Mouse (Mus musculus): ENCODE measurements around the gene Tnc. TPM values are rescaled to one million over a fixed set of nuclear protein-coding genes. Genes with fewer than 3 reads are reported as not detected.

Gene Tnc
- polyA plus RNA-seq, 1 experiment from 2014 or later: 52.6 TPM

GRCm38 (mm10) chr4:63948066-63948687, 98.6 kb downstream of the Tnc start:
- peak; percentile 85 for ATAC-seq (replicated peaks)

DNA sequence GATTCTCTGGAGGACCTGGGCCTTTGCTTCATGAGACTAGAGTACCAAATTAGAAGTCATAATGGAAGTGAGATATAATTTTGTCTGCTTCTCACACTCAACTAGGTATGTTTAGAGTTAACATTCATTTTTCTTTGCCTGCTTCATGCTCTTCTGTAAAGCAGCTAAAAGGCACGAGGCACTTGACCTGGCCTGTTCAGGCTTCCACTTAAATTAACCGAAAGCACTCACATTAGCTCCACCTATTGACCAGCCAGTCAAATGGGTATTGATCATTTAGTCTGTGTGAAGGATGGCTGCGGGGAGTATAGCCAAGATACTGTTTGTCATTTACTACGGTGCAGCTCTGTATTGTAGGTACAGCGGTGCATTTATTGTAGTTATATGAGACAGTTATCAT, 103.0 kb downstream of the Tnc start:
- Histone ChIP-seq H3K4me1 (no peaks in the 10 kb centered on the region), H3K27ac (no peak overlapping the region), H3K9me3 (no peaks in the 10 kb centered on the region), H3K36me3 (replicated peaks) (no peaks in the 10 kb centered on the region), H3K27me3 (replicated peaks) (no peaks in the 10 kb centered on the region), H3K4me3 (no peak overlapping the region), H3K9ac (no peak overlapping the region), H3K4me2 (no peak overlapping the region)
- ATAC-seq (replicated peaks): no peak
- 73% methylated on average over 5 of the region's 5 CpGs for WGBS

More at GRCm38 (mm10) chr4:63948066-63948687, 98.6 kb downstream of the Tnc start:
- WGBS: 38% methylated on average over 12 of the region's 12 CpGs
- no peak overlapping the region for H3K9ac ChIP-seq
- no peaks in the 10 kb centered on the region for H3K9me3 ChIP-seq
- H3K4me3 ChIP-seq: no peak overlapping the region
- H3K4me1 ChIP-seq: no peaks in the 10 kb centered on the region
- H3K27ac ChIP-seq: no peak overlapping the region
- H3K4me2 ChIP-seq: no peak overlapping the region
- H3K36me3 ChIP-seq (replicated peaks): no peaks in the 10 kb centered on the region
- no peaks in the 10 kb centered on the region for H3K27me3 ChIP-seq (replicated peaks)

DNA sequence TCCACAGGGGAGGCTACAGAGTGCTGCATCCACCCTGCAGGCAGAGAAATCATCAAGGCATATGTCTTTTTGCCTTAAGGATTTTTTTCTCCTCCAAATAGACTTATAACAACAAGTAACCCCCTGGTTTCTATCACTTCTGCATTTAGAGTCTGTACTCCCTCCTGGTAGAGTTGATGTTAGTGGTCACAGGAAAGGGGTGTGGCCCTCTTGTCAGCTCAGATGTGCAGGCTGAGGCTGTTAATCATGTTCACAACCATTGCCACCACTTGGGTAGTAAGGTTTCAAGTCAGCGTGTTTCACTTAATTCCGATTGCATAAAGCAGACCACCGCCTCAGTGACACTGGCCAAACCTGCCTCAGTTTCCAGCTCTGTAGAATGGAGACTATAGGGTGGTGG, 103.9 kb downstream of the Tnc start:
- Histone ChIP-seq H3K9ac (no peak overlapping the region), H3K9me3 (no peaks in the 10 kb centered on the region), H3K36me3 (replicated peaks) (no peaks in the 10 kb centered on the region), H3K4me3 (no peak overlapping the region), H3K4me2 (no peak overlapping the region), H3K27me3 (replicated peaks) (no peaks in the 10 kb centered on the region), H3K4me1 (no peaks in the 10 kb centered on the region), H3K27ac (no peak overlapping the region)
- WGBS: 93% methylated on average over 3 of the region's 3 CpGs
- ATAC-seq (replicated peaks): no peak

GRCm38 (mm10) chr4:63941420-63941819, 105.4 kb downstream of the Tnc start:
- no peak overlapping the region for H3K9ac ChIP-seq
- no peak overlapping the region for H3K27ac ChIP-seq
- no peaks in the 10 kb centered on the region for H3K27me3 ChIP-seq (replicated peaks)
- no peaks in the 10 kb centered on the region for H3K9me3 ChIP-seq
- H3K36me3 ChIP-seq (replicated peaks): no peaks in the 10 kb centered on the region
- 93% methylated on average over 2 of the region's 2 CpGs for WGBS
- H3K4me2 ChIP-seq: no peak overlapping the region
- H3K4me1 ChIP-seq: no peaks in the 10 kb centered on the region
- H3K4me3 ChIP-seq: no peak overlapping the region
- no peak for ATAC-seq (replicated peaks)

DNA sequence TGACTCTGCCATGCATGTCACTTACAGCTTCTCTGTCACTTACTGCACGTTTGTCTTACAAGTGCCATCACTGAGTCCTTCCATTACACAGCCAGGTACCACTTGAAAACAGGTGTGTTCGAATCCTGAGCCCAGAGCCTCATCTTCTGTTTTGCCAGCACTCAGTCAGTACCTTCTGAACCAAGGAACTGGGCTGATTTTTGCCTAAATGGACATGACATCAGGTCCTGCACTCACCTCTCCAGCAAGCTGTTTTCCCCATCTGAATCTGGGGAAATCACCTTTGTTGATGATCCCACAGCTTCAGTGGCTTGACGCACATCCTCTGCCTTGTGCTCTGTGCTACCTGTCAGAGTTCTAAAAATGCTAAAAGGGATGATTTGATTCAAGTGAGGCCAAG, 107.4 kb downstream of the Tnc start:
- Histone ChIP-seq H3K4me1 (no peaks in the 10 kb centered on the region), H3K4me3 (no peak overlapping the region), H3K9ac (no peak overlapping the region), H3K27me3 (replicated peaks) (no peaks in the 10 kb centered on the region), H3K36me3 (replicated peaks) (no peaks in the 10 kb centered on the region), H3K9me3 (no peaks in the 10 kb centered on the region), H3K4me2 (no peak overlapping the region), H3K27ac (no peak overlapping the region)
- WGBS: 73% methylated on average over 3 of the region's 3 CpGs
- ATAC-seq (replicated peaks): no peak

GRCm38 (mm10) chr4:63935960-63936359, 110.9 kb downstream of the Tnc start:
- Histone ChIP-seq H3K9ac (no peak overlapping the region), H3K4me1 (no peaks in the 10 kb centered on the region), H3K9me3 (no peaks in the 10 kb centered on the region), H3K36me3 (replicated peaks) (no peaks in the 10 kb centered on the region), H3K4me3 (no peak overlapping the region), H3K4me2 (no peak overlapping the region), H3K27ac (no peak overlapping the region), H3K27me3 (replicated peaks) (no peaks in the 10 kb centered on the region)
- no peak for ATAC-seq (replicated peaks)
- WGBS: 91% methylated on average over 4 of the region's 4 CpGs

DNA sequence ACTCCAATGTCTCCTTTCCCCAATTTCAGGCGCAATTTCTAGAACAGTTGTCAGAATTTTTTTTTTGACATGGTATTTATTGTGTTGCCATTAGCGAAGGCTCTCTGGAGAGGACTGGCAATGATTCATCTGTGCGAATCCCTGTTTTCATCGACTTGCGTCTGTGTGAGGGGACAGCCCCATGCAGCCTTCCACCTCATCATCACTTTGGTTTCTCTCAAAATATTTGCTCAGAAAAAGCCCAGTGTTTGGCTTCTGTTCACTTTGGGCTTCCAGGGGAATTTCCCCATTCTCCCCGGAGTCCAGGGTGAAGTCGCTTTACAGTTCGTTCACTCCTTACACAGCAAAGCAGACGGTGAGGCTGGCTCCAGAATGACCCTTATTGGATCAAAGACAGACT, 111.5 kb downstream of the Tnc start:
- Histone ChIP-seq H3K4me1 (no peaks in the 10 kb centered on the region), H3K27me3 (replicated peaks) (no peaks in the 10 kb centered on the region), H3K4me3 (no peak overlapping the region), H3K36me3 (replicated peaks) (no peaks in the 10 kb centered on the region), H3K9ac (no peak overlapping the region), H3K9me3 (no peaks in the 10 kb centered on the region), H3K27ac (no peak overlapping the region), H3K4me2 (no peak overlapping the region)
- 92% methylated on average over 9 of the region's 9 CpGs for WGBS
- no peak for ATAC-seq (replicated peaks)

- Histone ChIP-seq H3K27me3 (replicated peaks) (no peaks in the 10 kb centered on the region), H3K4me2 (no peak overlapping the region), H3K4me3 (no peak overlapping the region), H3K9me3 (no peaks in the 10 kb centered on the region), H3K4me1 (no peaks in the 10 kb centered on the region), H3K27ac (no peak overlapping the region), H3K9ac (no peak overlapping the region), H3K36me3 (replicated peaks) (no peaks in the 10 kb centered on the region)
- ATAC-seq (replicated peaks): no peak
- 92% methylated on average over 2 of the region's 2 CpGs for WGBS
These were observed 116.0 kb downstream of the Tnc start for GRCm38 (mm10) chr4:63930863-63931262.

DNA sequence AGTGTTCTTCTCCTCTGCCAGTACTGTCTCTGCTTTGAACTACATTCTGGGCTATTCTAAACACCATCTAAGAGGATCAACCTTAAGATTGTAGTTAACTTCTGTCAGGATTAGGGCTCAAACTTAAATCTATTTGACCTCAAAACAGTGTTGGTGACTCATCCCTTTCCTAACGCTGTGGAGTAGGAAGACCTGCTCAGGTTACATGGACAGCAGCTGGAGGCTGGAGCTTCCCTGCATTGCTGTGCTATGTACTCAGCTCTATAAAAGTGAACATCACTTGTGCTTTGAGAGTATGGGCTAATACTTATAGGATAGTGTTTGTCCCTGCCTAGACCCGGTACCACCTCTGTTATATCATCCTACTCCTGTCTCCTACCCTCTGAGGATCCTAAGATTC, 117.3 kb downstream of the Tnc start:
- no peaks in the 10 kb centered on the region for H3K36me3 ChIP-seq (replicated peaks)
- no peak overlapping the region for H3K27ac ChIP-seq
- no peak overlapping the region for H3K9ac ChIP-seq
- no peaks in the 10 kb centered on the region for H3K27me3 ChIP-seq (replicated peaks)
- H3K4me1 ChIP-seq: no peaks in the 10 kb centered on the region
- no peaks in the 10 kb centered on the region for H3K9me3 ChIP-seq
- ATAC-seq (replicated peaks): no peak
- WGBS: 90% methylated on average over 2 of the region's 2 CpGs
- H3K4me2 ChIP-seq: no peak overlapping the region
- H3K4me3 ChIP-seq: no peak overlapping the region

- no peaks in the 10 kb centered on the region for H3K9me3 ChIP-seq
- no peak overlapping the region for H3K27ac ChIP-seq
- no peak overlapping the region for H3K4me3 ChIP-seq
- H3K36me3 ChIP-seq (replicated peaks): no peaks in the 10 kb centered on the region
- no peaks in the 10 kb centered on the region for H3K4me1 ChIP-seq
- 91% methylated on average over 1 of the region's 1 CpGs for WGBS
- no peaks in the 10 kb centered on the region for H3K27me3 ChIP-seq (replicated peaks)
- H3K4me2 ChIP-seq: no peak overlapping the region
- no peak for ATAC-seq (replicated peaks)
- no peak overlapping the region for H3K9ac ChIP-seq
These were observed 118.6 kb downstream of the Tnc start for GRCm38 (mm10) chr4:63928192-63928591.

- whole genome bisulfite sequencing: 89% methylated on average over 5 of the region's 5 CpGs
- Histone ChIP-seq H3K4me2 (no peak overlapping the region), H3K4me3 (no peak overlapping the region), H3K36me3 (replicated peaks) (no peaks in the 10 kb centered on the region), H3K4me1 (no peaks in the 10 kb centered on the region), H3K27ac (no peak overlapping the region), H3K9ac (no peak overlapping the region), H3K27me3 (replicated peaks) (no peaks in the 10 kb centered on the region), H3K9me3 (no peaks in the 10 kb centered on the region)
- no peak for ATAC-seq (replicated peaks)
These were observed 129.6 kb downstream of the Tnc start for GRCm38 (mm10) chr4:63917181-63917580.

DNA sequence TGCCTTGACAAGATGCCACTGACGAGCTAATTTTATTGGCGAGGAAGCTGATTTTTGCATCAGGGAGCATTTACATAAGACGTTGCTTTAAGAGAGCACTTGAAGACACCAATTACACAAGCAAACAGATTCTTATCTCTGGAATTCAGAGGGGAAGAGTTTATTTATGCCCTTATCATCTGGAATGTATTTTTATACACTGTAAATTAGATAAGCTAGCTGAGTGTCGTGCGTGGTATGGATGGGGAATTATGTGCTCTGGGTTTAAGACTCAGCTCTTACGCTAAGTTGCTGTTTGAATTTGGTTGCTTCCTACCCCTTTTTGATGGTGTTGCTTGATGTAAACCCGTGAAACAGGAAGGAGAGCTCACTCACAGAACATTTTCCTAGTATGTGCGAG, 130.1 kb downstream of the Tnc start:
- no peaks in the 10 kb centered on the region for H3K9me3 ChIP-seq
- 72% methylated on average over 8 of the region's 8 CpGs for WGBS
- no peaks in the 10 kb centered on the region for H3K4me1 ChIP-seq
- ATAC-seq (replicated peaks): no peak
- H3K9ac ChIP-seq: no peak overlapping the region
- H3K36me3 ChIP-seq (replicated peaks): no peaks in the 10 kb centered on the region
- no peaks in the 10 kb centered on the region for H3K27me3 ChIP-seq (replicated peaks)
- no peak overlapping the region for H3K4me3 ChIP-seq
- no peak overlapping the region for H3K27ac ChIP-seq
- no peak overlapping the region for H3K4me2 ChIP-seq

- Histone ChIP-seq H3K4me1 (no peaks in the 10 kb centered on the region), H3K9me3 (no peaks in the 10 kb centered on the region), H3K36me3 (replicated peaks) (no peaks in the 10 kb centered on the region), H3K4me3 (no peak overlapping the region), H3K4me2 (no peak overlapping the region), H3K9ac (no peak overlapping the region), H3K27me3 (replicated peaks) (no peaks in the 10 kb centered on the region), H3K27ac (no peak overlapping the region)
- ATAC-seq (replicated peaks): no peak
- 84% methylated on average over 3 of the region's 3 CpGs for WGBS
These were observed 130.5 kb downstream of the Tnc start for GRCm38 (mm10) chr4:63916288-63916687.
